Mouse (Mus musculus): ENCODE data around the gene Gm44965.

The Gm44965 gene

GRCm38 (mm10) chr6:48668022-48668421 is 74.3 kb downstream of the Gm44965 start:
- no peak for DNase-seq (ENCODE audit: low read depth)
